Mouse (Mus musculus): ENCODE results near the gene Ccm2l.

DNA sequence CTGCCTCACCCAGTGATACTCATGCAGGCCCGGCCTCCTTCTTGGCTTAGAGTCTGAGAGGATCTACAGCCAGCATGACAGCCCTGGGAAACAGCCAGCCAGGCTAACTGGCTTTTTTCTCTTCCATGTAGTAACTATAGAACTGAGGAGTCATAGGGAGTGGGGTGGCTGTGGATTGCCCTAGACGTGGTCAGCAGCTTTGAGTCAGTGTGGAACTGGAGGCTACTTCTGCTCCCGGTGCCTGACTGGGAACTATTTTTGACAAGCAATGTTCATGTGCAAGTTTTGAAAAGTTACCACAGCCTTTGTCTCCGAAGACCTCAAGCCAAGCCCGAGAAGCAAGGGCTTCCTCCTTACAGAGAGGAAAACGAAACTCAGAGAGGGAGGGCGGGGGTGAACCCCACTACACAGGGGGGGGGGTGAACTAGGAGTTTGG lies 51.3 kb downstream of the Ccm2l start:
- no peak for TF ChIP-seq CTCF (IDR thresholded peaks at IDR 0.05)
- TF ChIP-seq EP300 (IDR thresholded peaks at IDR 0.05; ENCODE audit: insufficient read depth, low read depth, low read length), result no peak
- TF ChIP-seq POLR2A (IDR thresholded peaks at IDR 0.05; ENCODE audit: insufficient read depth, low read depth, low read length), result no peak

Data from heart, adult 2 months (tissue).